ENCODE assay signal across 16 mouse cellular contexts in the genomic region with DNA sequence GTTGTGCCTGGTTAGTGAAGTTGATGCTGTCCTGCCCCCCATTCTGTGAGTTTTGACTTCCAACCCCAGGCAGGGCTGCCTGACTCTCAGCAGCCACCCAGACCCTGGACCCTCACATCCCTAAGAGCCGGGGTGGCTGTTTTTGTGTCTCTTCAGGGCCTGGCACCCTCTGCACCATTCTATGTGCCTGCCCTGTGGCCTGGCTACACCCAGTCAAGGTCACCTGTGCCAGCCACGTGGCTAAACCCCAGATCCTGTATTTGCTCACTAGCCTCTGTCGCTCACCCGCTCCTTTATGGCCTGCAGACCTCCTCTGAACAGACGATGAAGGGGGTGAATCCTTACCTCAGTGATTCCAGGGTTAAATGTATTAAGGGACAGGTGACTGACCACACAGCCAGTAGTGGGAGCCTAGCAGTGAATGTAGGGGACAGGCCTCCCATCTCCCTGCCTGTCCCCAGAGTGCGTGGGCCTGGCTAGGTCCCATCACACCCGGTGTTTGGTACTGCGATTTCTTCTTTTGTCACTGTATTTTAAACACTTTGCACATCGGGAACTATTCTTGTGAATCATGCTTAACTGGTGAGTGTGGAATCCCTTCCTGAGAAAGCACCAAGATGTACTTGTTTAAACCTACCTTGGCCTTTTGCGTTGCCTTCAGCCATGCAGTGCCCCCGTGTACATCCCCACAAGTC. TPM values are rescaled to one million over a fixed set of nuclear protein-coding genes. Genes with fewer than 3 reads are reported as not detected.
DNase-seq lines count a peak whose midpoint lies in the region; ATAC-seq lines count a peak whose summit lies in the region.
"Had no signal": no experiment of that assay in that cellular context is flagged by ENCODE, and none has a peak within 500 bp of the region (broad histone marks: within the 10 kb centered on the region; RNA-seq: fewer than 3 reads in every experiment).

No protein-coding gene starts in this region.

- 89% methylated on average over 11 of the region's 11 CpGs for WGBS in hindbrain, embryonic 16.5 days
- 89% methylated on average over 11 of the region's 11 CpGs for WGBS in hindbrain, embryonic 13.5 days

- H3K4me1 ChIP-seq in hindbrain, embryonic 16.5 days (ENCODE audit: control insufficient read depth, insufficient read depth, low read depth, low read length), result peaks cover 29% of the 10 kb centered on the region
- peaks cover 51% of the 10 kb centered on the region for H3K4me1 ChIP-seq in hindbrain, embryonic 13.5 days (replicated peaks)

- peak; percentile 70 for DNase-seq in cerebellum, adult 11-12 months
- DNase-seq in cerebellum, adult 9-10 months, result no peak
- peak; percentile 56 to 71 for DNase-seq in left cerebral cortex, adult 18-20 months (ENCODE audit: low spot score in 2 of 2)
- no peak for DNase-seq in left cerebral cortex, adult 11 months (ENCODE audit: low spot score)
- peak; percentile 78 for DNase-seq in right cerebral cortex, adult 18-20 months
- DNase-seq in right cerebral cortex, postnatal 36 days (ENCODE audit: low spot score in 2 of 2), result no peak
- DNase-seq: gastrocnemius, postnatal 36 days; lung, embryonic 14.5 days; lung, postnatal 4 days; retina, postnatal 1 day had no signal

- H3K9me3 ChIP-seq in hindbrain, embryonic 16.5 days (ENCODE audit: control insufficient read depth, low read length), result no peaks in the 10 kb centered on the region
- no peaks in the 10 kb centered on the region for H3K9me3 ChIP-seq in hindbrain, embryonic 13.5 days

- no peak overlapping the region for H3K9ac ChIP-seq in hindbrain, embryonic 16.5 days (ENCODE audit: low read depth, low read length)
- no peak overlapping the region for H3K9ac ChIP-seq in hindbrain, embryonic 13.5 days
- H3K9ac ChIP-seq: lung, embryonic 14.5 days had no signal

- H3K27ac ChIP-seq in hindbrain, embryonic 16.5 days (ENCODE audit: low read depth, low read length), result peak overlapping the region; percentile 8; the same call in 1 of the 2 replicates
- no peak overlapping the region for H3K27ac ChIP-seq in hindbrain, embryonic 13.5 days

- H3K27me3 ChIP-seq in hindbrain, embryonic 16.5 days (replicated peaks; ENCODE audit: control insufficient read depth, insufficient read depth, low read length), result no peaks in the 10 kb centered on the region; the same call in 1 of the 2 replicates
- peaks cover 35% of the 10 kb centered on the region for H3K27me3 ChIP-seq in hindbrain, embryonic 13.5 days

- no peaks in the 10 kb centered on the region for H3K36me3 ChIP-seq in hindbrain, embryonic 16.5 days (ENCODE audit: control insufficient read depth, insufficient read depth, low read length)
- no peaks in the 10 kb centered on the region; the same call in 1 of the 2 replicates for H3K36me3 ChIP-seq in hindbrain, embryonic 13.5 days

- no peak overlapping the region for H3K4me2 ChIP-seq in hindbrain, embryonic 16.5 days (ENCODE audit: low read length)
- H3K4me2 ChIP-seq in hindbrain, embryonic 13.5 days, result no peak overlapping the region
- H3K4me2 ChIP-seq: liver, embryonic 11.5 days; lung, embryonic 14.5 days; midbrain, embryonic 11.5 days had no signal

- no peak for ATAC-seq in hindbrain, embryonic 16.5 days
- ATAC-seq in hindbrain, embryonic 13.5 days (ENCODE audit: low FRiP score), result no peak

- H3K4me3 ChIP-seq in hindbrain, embryonic 16.5 days (ENCODE audit: low read length), result no peak overlapping the region
- H3K4me3 ChIP-seq in hindbrain, embryonic 13.5 days, result no peak overlapping the region
- H3K4me3 ChIP-seq: myocyte had no signal

RNA-seq across cellular contexts. Expression of gene Rtn4r, which starts 4.0 kb away (rescaled TPM):
- 15.6 and 24.3 TPM in 2 replicates for polyA plus RNA-seq in hindbrain, embryonic 16.5 days (2015; fragmentation: Nextera tagmentation; extraction: Ambion mirVana)
- 14.0 TPM in 2 replicates for polyA plus RNA-seq in hindbrain, embryonic 13.5 days (2015; fragmentation: Nextera tagmentation; extraction: Ambion mirVana)
- 100 to 1,000 TPM; 128 to 135 TPM for total RNA-seq in left cerebral cortex, adult 18-20 months (2021)
- total RNA-seq: MEL had no signal

RNA-seq across cellular contexts. Expression of gene Prodh, which starts 41.4 kb away (rescaled TPM):
- polyA plus RNA-seq in hindbrain, embryonic 16.5 days (2015; fragmentation: Nextera tagmentation; extraction: Ambion mirVana), result 5.7 and 6.8 TPM in 2 replicates
- polyA plus RNA-seq in hindbrain, embryonic 13.5 days (2015; fragmentation: Nextera tagmentation; extraction: Ambion mirVana), result 4.8 TPM in 2 replicates
- total RNA-seq in left cerebral cortex, adult 18-20 months (2021), result 10 to 100 TPM; 30.6 to 37.2 TPM

Comparison
In these comparisons a context has a peak if more than half of its experiments do, and no peak if none do; other contexts are left out.
1. DNase-seq: peak in cerebellum, adult 11-12 months (single experiment), left cerebral cortex, adult 18-20 months (2 of 2) and right cerebral cortex, adult 18-20 months (single experiment); none in cerebellum, adult 9-10 months (single experiment), left cerebral cortex, adult 11 months (single experiment) and right cerebral cortex, postnatal 36 days (0 of 2).